Mouse (Mus musculus): ENCODE measurements around the gene Cdc123. TPM values are rescaled to one million over a fixed set of nuclear protein-coding genes. Genes with fewer than 3 reads are reported as not detected.
A peak's percentile ranks its signal among the peaks of the same experiment; 100 is the strongest.
"Not testable (repeated sequence)": the region's sequence is repeated elsewhere in the genome, so short reads cannot be mapped to it uniquely, and the experiment has no call there.

The Cdc123 gene
- total RNA-seq, 1 experiment from 2014 or later, result 91.4 TPM

DNA sequence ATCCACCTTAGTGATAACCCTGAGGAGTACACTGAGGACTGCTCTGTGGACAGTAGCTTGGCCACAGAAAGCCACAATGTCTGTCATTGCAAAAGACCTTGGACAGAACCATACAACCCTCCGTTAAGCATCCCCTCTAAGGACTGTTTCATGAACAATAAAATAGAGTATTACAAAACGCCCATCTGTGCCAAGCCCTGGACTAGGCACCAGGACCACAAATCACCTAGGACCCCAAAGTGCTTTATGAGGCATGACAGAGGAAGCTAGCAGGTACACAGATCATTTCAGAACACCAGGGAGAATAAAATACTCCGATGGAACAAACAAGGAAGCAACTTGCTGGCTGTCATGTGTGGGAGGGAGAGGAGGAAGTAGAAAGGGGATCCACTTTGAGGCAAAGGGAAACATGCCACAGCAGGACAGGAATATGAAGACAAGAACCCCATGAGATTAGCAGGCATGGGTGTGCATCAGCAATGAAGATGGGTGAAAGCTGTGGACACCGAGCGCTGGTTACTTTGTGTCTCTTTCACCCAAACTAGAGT, 33.7 kb downstream of the Cdc123 start:
- ATAC-seq (replicated peaks in 1 of 2; ENCODE audit: insufficient read depth in 1 of 2, low FRiP score in 2 of 2, low TSS enrichment in 1 of 2, low read depth in 1 of 2, poor library complexity in 2 of 2, severe bottlenecking in 2 of 2), result no peak

DNA sequence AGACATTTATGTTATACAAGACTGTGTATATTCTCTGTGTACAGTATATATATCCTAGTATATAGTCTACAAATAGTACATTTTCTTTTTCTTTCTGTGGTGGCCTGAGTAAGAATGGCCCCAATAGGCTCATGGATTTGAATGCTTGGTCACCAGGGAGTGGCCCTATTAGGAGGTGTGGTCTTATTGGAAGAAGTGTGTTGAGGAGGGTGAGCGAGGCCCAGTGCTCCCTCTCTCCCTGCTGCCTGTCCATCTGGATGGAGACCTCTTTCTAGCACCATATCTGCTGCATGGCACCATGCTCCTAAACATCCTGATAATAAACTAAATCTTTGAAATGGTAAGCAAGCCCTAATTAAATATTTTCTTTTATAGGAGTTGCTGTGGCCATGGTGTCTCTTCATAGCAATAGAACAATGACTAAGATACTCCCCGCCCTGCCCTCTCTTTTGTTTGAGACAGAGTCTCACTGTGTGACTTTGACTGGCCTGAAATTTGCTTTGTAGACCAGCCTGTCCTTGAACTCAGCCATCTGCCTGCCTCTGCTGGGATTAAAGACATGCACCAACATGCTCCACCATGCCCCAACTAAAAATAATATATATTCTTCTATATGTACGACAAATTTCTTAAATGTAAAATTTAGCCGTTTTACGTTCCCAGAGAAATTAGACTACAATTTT, 34.8 kb downstream of the Cdc123 start:
- ATAC-seq (replicated peaks in 1 of 2; ENCODE audit: insufficient read depth in 1 of 2, low FRiP score in 2 of 2, low TSS enrichment in 1 of 2, low read depth in 1 of 2, poor library complexity in 2 of 2, severe bottlenecking in 2 of 2), result no peak

DNA sequence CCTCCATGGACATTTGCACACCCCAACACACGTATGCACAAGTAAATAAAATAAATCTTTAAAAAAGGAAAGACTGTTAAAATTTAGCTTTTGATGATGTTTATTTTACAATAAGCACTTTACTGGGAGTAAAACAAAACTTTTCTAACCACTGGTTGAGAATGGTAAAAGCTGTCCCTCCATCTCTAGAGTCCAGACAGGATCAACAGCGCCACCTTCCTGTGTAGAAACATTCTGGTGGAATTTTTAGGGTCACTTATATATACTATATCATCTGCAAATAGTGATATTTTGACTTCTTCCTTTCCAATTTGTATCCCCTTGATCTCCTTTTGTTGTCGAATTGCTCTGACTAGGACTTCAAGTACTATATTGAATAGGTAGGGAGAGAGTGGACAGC, 38.8 kb downstream of the Cdc123 start:
- ATAC-seq (replicated peaks in 1 of 2; ENCODE audit: insufficient read depth in 1 of 2, low FRiP score in 2 of 2, low TSS enrichment in 1 of 2, low read depth in 1 of 2, poor library complexity in 2 of 2, severe bottlenecking in 2 of 2), result not testable (repeated sequence)

DNA sequence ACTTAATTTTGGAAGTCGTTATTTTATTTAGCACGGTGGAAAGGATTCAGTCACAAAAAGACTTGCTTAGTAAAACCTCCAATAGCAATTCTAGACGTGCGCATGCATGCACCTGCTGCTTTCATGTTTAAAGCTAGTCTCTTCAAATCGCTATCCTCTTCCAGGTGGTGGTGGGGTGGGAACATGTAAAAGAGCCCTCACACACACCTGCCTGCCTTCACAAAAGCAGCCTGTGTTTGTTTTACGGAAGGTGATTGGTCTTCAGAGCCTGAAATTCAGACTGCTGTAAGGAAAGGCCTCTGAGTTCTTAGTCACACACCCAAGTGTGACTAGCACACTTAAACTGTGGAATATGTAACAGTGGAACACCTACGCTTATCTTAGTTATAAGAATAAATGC, 39.7 kb downstream of the Cdc123 start:
- no peak for ATAC-seq (replicated peaks in 1 of 2; ENCODE audit: insufficient read depth in 1 of 2, low FRiP score in 2 of 2, low TSS enrichment in 1 of 2, low read depth in 1 of 2, poor library complexity in 2 of 2, severe bottlenecking in 2 of 2)

DNA sequence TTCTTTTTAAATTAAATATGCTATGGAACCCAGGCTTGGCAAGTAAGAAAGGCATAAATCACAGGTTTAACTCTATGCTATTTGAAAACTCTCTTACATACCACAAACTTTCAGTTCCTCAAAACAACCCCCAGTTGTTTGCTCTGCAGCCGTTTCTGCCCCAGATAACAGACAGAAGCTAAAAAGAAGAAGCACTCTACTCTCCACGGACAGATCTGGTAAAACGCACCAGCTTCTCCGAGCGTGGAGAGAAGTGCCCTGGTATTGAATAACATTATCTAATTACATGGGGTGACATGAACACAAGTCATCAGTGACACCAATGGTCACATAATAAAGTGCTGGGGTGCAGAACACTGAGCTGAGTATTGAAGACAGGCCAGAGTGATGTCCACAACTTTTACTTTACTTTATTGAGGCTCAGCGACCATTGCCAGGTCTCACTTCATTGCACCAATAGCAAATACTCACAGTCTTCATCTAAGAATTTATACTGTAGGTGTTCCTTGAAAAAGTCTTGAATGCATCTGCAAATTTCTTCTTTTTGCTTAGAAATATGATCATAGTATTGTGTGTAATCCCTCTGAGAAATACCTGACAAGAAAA, 40.4 kb downstream of the Cdc123 start:
- peak; percentile 59 to 72 for ATAC-seq (replicated peaks in 1 of 2; ENCODE audit: insufficient read depth in 1 of 2, low FRiP score in 2 of 2, low TSS enrichment in 1 of 2, low read depth in 1 of 2, poor library complexity in 2 of 2, severe bottlenecking in 2 of 2)

DNA sequence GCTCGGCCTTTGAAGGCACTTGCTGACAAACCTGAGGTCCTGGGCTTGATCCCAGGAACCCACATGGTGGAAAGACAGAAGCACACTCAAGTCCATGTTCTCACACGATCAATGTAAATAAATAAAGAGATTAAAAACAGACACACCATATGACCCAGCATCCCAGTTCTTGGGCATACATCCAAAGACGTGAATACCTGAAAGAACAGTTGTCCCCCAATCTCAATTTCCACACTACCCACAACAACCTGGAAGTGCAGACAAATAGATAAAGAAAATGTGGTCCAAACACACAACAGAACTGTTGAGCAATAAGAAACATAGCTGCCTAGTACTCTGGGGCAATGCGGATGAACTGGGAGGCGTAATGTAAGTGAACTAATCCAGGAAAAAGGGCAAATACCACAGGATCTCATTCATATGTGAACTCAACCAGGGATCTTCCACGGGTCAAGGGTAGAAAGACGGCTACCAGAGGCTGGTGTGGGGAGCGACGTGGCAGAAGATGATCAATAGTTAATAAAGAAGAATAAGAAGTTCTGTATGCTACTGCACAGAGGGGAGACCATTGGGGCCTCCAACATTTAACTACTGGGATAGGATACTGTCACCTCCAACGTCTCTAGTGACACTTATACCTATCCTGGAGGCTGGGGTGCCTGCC, 42.9 kb downstream of the Cdc123 start:
- ATAC-seq (replicated peaks in 1 of 2; ENCODE audit: insufficient read depth in 1 of 2, low FRiP score in 2 of 2, low TSS enrichment in 1 of 2, low read depth in 1 of 2, poor library complexity in 2 of 2, severe bottlenecking in 2 of 2), result no peak

DNA sequence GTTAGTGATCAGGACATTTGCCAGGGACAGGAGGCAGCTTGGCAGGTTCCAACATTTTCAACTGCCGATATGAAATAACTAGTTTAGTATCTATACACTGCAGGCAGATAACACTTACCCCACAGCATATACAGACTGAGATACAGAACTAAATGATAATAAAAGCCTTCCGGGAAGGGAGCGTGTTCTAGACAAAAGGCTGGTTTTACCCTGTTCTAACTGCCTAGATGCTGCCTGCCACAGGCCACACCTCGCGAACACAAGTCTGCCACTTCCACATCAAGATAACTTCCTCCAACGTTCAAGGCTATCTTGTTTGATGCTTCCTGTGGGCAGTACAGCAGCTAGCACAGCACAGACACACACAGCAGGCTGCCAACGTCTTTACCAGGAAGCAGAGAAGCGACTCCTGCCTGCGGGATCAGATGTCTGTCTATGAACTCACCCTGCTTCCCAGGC, 43.8 kb downstream of the Cdc123 start:
- ATAC-seq (replicated peaks in 1 of 2; ENCODE audit: insufficient read depth in 1 of 2, low FRiP score in 2 of 2, low TSS enrichment in 1 of 2, low read depth in 1 of 2, poor library complexity in 2 of 2, severe bottlenecking in 2 of 2), result peak; percentile 78 to 79

DNA sequence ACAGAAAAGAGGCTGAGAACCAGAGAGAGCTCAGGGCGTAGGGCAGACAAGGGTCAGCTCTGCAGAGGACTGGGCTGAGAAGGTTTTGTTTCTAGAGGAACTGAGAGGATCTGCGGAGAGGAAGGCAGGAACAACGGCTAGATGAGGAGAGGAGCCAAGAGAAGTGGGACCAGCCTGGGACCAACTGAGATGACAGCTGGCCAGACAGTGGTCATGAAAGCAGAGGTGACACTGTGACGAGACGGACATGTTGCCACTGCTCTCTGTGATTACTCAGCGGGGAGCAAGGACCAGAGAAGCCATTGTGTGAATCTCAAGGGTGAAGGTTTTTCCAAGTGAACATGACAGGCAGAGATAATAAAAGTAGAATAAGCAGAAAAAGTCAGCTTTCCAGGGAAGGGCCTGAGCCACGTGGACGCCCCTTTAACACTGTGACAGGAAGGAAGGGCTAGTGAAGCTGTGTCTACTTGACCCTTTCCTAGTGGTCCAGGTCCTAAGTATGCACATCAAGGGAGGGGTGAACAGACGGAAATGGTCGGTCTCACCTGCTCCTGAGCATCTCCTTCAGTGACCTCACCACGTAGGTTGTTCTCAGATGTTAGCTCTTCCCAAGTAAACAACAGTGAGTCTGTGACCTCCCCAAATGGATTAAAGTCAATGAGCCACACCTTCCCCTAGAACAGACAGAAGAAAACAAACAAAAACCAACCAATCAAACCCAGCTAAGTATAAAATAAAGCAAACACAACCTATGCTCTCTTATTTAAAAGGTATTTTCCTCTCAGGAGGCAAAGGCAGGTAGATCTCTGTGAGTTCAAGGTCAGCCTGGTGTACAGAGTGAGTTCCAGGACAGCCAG, 46.9 kb downstream of the Cdc123 start:
- ATAC-seq (replicated peaks in 1 of 2; ENCODE audit: insufficient read depth in 1 of 2, low FRiP score in 2 of 2, low TSS enrichment in 1 of 2, low read depth in 1 of 2, poor library complexity in 2 of 2, severe bottlenecking in 2 of 2), result no peak

DNA sequence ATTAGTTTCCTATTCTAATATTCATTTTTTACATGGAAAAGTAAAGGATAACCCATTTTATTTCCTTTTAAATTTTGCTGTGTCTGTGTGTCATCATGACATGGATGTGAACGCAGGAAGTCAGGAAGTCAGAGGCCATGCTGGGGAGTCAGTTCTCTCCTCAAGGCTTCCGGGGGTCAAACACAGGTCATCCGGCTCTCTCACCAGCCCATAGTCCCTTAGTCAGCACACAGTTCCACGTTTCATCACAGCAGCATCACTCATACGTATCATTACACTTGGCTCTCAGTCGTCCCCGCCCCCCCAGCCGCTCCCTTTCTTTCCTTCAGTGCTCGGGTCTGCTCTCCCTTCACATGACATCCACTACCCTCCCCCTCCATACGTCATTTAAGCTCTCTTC, 51.2 kb downstream of the Cdc123 start:
- no peak for ATAC-seq (replicated peaks in 1 of 2; ENCODE audit: insufficient read depth in 1 of 2, low FRiP score in 2 of 2, low TSS enrichment in 1 of 2, low read depth in 1 of 2, poor library complexity in 2 of 2, severe bottlenecking in 2 of 2)

DNA sequence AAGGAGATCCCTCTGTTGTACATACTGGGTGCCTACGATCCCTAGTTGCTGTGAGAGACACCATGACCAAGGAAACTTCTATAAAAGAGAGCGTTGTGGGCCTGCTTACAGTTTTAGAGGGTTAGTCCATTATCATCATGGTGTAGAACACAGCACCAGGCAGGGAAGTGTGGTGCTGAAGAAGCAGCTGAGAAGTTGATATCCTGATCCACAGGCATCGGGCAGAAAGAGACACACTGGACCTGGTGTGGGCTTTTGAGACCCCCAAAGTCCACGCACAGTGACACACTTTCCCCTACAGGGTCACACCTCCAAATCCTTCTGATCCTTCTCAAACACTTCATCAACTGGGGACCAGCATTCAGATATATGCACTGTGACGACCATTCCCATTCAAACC, 52.9 kb downstream of the Cdc123 start:
- ATAC-seq (replicated peaks in 1 of 2; ENCODE audit: insufficient read depth in 1 of 2, low FRiP score in 2 of 2, low TSS enrichment in 1 of 2, low read depth in 1 of 2, poor library complexity in 2 of 2, severe bottlenecking in 2 of 2), result no peak

DNA sequence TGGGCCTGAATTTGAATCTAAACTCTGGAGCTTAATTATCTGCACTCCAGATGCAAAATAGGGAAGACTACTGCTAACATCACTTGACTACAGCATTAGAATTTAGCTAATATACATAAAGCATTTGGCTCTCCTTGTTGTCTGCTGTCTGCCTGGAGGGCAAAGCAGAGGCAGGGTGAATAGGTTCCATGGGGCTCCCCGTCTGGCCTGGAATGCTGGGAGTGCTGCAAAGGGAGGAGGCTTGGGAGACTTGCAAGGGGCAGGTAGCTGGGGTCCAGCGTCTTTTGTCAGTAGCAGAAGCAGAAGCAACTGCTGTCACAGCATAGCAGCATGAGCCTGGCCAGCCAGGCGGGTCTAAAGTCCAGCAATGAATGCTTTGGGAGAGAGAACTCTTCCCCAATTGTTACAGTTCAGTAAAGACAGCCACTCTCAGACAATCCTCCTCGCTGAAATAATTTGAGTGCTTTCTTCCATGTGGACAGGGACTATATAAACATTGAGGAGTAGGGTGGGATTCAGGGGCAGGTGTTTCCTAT, 55.3 kb downstream of the Cdc123 start:
- no peak for ATAC-seq (replicated peaks in 1 of 2; ENCODE audit: insufficient read depth in 1 of 2, low FRiP score in 2 of 2, low TSS enrichment in 1 of 2, low read depth in 1 of 2, poor library complexity in 2 of 2, severe bottlenecking in 2 of 2)

DNA sequence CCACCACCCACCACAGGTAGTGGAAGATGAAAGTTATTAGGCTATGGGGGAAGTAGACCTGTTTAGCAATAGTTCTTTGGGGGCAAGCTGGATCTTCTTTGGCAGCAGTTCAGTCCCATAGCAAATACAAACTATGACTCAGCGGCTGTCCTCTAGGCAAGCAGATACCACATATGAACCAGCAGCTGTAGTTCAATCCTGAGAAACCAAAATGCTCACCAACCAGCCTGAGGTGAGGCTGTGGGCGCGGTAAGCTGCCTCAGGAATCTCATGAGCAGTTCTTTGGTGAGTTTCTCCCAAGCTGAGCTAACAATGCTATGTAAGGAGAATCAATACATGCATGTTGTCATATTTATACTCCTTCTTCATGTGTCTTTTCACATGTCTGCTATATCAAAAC, 57.6 kb downstream of the Cdc123 start:
- ATAC-seq (replicated peaks in 1 of 2; ENCODE audit: insufficient read depth in 1 of 2, low FRiP score in 2 of 2, low TSS enrichment in 1 of 2, low read depth in 1 of 2, poor library complexity in 2 of 2, severe bottlenecking in 2 of 2), result no peak

DNA sequence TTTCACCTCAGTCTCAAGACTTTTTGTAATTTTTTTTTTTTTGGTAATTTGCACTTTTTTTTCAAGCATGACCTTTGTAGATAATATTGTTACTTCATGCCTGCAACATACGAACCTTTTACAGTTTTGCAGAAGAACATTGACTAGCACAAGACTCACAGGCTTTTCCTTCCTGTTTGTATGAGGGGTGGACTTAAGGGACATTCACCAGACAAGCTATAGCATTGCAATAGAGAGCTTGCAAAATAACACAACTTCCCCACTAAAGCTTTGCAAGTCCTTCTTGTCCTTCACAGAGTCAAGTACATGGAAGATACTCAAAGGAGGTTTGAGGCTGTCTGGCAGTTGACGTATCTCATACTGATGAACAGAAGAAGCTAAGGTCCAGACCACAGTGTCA, 72.5 kb downstream of the Cdc123 start:
- ATAC-seq (replicated peaks in 1 of 2; ENCODE audit: insufficient read depth in 1 of 2, low FRiP score in 2 of 2, low TSS enrichment in 1 of 2, low read depth in 1 of 2, poor library complexity in 2 of 2, severe bottlenecking in 2 of 2), result peak in 1 of 2 experiments; percentile 44; a peak in 1 of 4 replicates

DNA sequence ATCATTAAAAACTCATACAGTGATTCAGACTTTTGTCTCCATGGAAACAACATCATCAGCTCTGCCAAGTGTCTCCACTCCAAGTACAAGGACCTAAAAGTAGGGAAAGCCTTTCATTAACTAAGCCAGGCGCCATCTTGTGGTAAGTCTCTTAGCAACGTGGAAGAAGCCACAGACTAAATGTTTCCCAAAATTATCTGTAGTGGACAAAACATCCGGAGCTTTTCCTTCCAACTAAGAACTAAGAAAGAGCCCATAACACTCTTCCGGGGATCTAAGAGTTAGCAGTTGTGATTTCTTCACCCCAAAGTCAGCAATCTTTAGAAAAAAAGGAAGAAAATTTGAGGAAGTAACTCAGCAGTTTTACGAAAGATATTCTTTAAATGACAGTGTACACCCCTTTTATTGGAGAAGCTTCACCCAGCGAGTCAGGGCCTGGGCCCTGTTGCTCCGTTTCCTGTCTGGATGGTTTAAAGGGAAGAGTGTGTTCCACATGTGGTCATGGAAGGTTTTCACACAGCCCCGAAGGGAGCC, 74.2 kb downstream of the Cdc123 start:
- peak; percentile 78 to 79 for ATAC-seq (replicated peaks in 1 of 2; ENCODE audit: insufficient read depth in 1 of 2, low FRiP score in 2 of 2, low TSS enrichment in 1 of 2, low read depth in 1 of 2, poor library complexity in 2 of 2, severe bottlenecking in 2 of 2)

DNA sequence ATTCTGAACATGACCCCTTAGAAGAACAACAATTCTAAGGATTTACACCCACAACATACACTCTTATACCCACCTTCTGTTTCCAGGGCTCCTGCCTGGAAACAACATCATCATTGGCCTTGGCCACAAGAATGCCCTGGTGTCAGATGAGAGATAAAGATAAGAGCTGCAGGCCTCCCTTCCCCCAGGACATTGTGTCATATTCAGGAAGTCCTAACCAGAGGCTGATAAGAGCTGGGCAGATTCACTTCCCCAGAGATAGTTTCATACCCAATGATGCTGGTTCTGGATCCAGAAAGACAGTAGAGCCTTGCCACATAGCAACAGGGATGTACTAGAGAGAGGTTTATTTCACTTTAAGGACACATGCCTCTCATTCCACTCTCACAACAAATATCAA, 75.3 kb downstream of the Cdc123 start:
- ATAC-seq (replicated peaks in 1 of 2; ENCODE audit: insufficient read depth in 1 of 2, low FRiP score in 2 of 2, low TSS enrichment in 1 of 2, low read depth in 1 of 2, poor library complexity in 2 of 2, severe bottlenecking in 2 of 2), result peak; percentile 30 to 38; a peak in 3 of 4 replicates

DNA sequence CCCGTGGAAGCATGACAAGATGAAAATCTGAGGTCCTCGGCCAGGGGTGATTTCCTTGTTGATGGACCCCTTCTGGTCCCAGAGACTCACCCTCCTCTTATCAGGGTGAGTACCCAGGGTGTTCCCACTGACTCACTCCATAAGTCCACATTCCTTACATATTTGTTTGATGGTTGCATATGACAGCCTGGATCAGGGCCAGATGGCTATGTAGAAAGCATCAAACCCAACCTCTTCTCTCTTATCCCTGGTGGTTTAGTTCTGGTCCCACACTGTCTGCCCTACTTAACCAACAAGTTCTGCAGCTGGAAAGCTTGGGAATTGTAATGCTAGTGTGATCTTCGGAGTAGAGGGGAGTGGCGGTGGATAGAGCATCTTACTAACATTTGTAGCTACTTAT, 76.0 kb downstream of the Cdc123 start:
- ATAC-seq (replicated peaks in 1 of 2; ENCODE audit: insufficient read depth in 1 of 2, low FRiP score in 2 of 2, low TSS enrichment in 1 of 2, low read depth in 1 of 2, poor library complexity in 2 of 2, severe bottlenecking in 2 of 2), result no peak

DNA sequence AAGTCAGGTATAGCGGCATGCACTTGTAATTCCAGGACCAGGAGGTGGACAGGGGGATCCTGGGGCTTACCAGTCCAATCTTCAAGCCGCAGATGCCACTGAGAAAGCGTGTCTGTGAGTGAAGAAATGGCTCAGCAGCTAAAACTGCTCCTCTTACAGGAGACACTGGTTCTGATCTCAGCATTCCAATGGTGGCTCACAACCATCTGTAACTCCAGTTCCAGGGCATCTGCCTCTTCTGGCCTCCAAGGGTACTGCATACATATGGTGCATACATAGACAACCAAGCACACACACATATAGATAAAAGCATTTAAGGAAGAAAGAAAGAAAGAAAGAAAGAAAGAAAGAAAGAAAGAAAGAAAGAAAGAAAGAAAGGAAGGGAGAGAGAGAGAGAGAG, 82.9 kb downstream of the Cdc123 start:
- ATAC-seq (replicated peaks in 1 of 2; ENCODE audit: insufficient read depth in 1 of 2, low FRiP score in 2 of 2, low TSS enrichment in 1 of 2, low read depth in 1 of 2, poor library complexity in 2 of 2, severe bottlenecking in 2 of 2), result no peak

All from hematopoietic stem cell, adult 5-6 weeks (primary cell).